Mouse (Mus musculus) left cerebral cortex, postnatal 10 days (tissue): Measurements from ENCODE around the gene Myh9. TPM values are rescaled to one million over a fixed set of nuclear protein-coding genes. Genes with fewer than 3 reads are reported as not detected.

ENCODE experiments used
- DNase-seq, 2 experiments: peaks; one replicate each; pipeline ENCODE4 v3.0.0; 2021 to 2022; ENCODE audit warnings: low spot score in 2 of 2, mixed read lengths in 1 of 2; ENCODE audit errors: extremely low spot score in 1 of 2
- intact Hi-C: fragments of 180-260 bp; cut with DNase I; formaldehyde crosslinking; loops from one replicate; pipeline ENCODE4 v1.15.1; 2025
- total RNA-seq, 2 experiments: library from RNA; stranded (reverse); gene quantifications; 2 replicates each; pipeline ENCODE4 v1.2.3; 2021

The Myh9 gene
- total RNA-seq, 2 experiments from 2014 or later: 58.2 to 58.8 TPM

DNA sequence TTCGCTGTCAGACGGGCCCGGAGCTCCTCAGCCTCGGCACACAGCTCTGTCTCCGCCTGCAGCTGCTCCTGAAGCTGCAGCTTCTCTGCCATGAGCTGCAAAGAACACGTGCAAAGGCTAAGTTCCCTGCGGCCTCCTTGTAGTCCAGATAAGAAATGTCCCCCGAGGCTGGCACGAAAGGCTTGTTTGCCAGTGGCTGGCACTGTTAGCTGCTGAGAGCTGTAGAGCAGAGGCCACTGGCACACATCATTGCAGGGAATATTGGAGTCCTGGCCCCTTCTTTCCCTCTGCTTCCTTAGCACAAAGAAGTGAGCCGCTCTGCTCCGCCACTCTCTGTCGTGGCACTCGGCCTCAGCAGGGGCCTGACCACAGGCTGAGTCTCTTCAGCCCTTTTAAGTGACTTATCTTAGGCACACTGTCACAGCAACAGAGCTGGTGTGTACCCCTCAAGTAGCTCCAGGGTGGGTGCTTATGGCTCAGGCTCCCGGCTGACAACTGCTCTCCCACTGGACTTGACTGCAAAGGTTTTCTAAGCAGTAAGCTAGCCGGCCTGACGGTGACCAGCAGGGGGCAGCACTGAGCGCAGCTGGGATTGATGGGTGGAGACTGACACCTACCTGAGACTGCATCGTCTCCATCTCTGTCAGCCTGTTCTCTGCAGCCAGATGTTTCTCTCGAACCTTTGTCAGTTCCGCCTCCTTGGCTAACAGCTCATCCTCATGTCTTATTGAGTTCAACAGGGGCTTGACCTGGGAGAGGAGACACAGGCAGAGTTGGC is 66.6 kb downstream of the Myh9 start:
- DNase-seq: peak; percentile 45 to 80
- intact Hi-C loops: loop anchor here (1.0 to 5.0 kb wide), 2 partner anchors 67 to 142 kb away; partner anchors contain the start of gene Myh9

DNA sequence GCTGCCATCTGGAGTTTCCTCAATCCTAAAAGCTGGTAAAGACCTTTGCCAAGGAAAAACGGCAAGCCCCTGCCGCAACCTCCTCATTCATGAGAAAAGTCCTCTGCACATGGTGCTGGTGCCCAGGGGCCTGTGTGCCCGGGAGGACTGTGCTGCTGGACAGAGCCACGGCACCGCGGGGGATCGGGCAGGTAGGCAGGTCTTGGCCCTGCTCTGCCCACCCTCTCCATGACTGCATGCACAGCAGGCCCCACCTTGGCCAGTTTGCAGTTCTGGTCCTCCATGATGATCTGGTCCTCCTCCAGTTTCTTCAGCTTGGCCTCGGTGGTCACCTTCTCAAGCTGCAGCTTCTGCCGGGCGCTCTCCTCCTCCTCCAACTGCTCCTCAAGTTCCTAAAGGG is 67.7 kb downstream of the Myh9 start:
- intact Hi-C loops: no loop called here
- no peak for DNase-seq

DNA sequence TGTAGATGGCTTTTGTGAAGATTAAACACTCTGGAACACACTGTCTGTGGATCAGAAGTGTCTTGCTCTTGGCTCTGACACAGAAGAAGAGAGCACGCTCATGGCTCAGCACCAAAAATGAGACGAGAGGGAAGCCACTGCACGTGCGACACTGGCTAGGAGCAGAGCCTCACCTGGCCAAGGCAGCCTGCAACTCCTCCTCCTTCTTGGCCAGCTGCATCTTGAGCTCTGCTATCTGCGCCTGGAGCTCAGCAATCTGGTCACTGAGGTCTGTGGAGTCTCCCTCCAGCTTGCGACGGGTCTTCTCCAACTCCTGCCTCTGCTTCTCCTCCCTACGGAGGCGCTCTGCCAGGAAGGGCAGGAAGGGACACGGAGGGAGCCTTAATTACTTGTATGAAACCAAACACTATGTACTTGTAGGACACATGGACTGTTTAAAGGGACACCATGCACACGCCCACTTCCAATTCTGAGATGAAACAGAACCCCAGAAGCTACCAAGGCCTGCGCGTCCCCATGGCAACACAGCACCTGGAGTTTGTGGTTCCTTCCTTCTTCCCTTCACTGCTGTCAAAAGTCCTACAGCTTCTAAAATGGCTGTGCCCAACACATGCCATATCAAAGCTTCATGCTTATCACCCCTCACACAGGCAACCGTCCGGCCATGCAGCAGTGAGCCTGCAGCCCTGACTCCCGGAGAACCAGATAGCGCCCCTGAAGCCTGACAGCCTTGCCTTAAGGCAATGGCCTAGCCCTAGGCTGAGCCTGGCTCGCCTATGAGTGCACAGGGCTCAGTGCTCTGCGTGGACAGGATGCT is 68.7 kb downstream of the Myh9 start:
- no peak for DNase-seq
- intact Hi-C loops: no loop called here

DNA sequence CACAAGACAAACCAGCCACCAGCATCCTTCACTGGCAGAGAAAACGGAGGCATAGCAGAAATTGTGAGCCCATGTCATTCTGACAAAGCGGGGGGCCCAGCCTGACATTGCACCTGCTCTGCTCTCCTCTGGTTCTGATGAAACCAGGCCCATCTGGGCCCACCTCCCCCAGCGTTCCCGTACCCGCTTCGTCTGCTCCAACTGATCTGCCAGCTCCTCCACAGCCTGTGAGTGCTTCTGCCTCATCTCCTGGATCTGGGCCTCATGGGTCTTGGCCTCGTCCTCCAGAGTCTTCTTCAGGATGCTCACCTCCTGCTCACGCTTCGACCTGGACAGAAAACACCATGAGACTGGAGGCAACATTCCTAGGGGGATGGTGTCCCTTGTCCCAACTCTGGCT is 71.0 kb downstream of the Myh9 start:
- DNase-seq: no peak
- intact Hi-C loops: no loop called here

DNA sequence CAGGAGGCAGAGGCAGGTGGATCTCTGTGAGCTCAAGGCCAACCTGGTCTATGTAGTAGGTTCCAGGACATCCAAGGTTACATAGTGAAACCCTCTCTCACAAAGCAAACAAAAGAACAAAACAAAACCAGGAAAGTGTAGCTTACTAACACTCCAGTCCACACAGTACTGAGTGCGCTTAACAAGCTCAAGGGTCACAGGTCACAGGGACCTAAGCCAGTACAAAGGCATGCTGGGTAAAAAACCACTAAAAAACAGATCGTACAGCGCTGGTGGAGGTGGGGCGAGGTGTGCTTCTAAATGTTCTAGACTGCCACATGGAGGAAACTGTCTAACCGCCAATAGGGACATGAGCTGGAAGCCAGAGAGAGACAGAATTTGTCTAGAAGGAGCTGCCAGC is 71.6 kb downstream of the Myh9 start:
- intact Hi-C loops: no loop called here
- DNase-seq: no peak

DNA sequence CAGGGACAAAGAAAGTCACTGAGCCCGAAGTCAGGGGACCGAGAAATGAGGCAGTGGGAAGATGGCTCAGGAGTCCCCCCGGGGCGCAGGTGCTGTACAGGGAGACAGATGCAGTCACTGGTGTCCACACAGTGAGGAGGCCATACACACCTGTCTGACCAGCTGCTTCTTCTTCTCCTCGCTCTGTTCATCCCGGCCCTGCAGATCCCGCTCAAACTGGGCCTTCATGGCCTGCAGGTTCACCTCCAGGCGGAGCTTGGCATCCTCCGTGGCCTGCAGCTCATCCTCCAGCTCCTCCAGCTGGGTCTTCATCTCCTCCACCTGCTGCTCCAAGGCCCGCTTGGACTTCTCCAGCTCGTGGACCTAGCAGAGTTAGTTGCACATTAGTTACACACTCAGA is 75.0 kb downstream of the Myh9 start:
- DNase-seq: no peak
- intact Hi-C loops: no loop called here

DNA sequence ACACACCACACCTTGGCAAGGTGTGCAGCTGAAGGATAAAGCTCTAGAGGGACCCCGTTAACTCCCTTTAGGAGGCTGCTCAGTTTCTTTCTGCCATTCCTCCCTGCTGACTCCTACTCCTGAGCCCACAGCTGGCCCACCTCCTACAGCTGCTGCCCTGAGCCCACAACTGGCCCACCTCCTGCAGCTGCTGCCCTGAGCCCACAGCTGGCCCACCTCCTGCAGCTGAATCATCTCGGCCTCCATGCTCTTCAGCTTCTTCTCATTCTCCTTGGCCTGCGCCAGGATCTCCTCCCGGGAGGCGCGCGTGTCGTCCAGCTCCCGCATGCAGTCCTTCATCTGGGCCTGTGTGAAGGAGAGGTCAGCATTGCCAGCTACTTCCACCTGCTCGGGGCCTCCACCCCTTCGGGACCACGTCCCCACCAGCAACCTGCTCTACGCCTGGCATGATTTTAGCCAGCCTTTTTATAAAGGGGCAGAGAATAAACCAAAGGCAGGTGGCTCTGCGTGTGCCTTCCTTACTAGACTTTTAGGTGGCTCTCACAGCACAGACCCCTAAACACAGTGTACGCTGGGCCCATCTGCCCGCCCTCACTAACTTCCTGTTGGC is 76.4 kb downstream of the Myh9 start:
- intact Hi-C loops: no loop called here
- DNase-seq: no peak

DNA sequence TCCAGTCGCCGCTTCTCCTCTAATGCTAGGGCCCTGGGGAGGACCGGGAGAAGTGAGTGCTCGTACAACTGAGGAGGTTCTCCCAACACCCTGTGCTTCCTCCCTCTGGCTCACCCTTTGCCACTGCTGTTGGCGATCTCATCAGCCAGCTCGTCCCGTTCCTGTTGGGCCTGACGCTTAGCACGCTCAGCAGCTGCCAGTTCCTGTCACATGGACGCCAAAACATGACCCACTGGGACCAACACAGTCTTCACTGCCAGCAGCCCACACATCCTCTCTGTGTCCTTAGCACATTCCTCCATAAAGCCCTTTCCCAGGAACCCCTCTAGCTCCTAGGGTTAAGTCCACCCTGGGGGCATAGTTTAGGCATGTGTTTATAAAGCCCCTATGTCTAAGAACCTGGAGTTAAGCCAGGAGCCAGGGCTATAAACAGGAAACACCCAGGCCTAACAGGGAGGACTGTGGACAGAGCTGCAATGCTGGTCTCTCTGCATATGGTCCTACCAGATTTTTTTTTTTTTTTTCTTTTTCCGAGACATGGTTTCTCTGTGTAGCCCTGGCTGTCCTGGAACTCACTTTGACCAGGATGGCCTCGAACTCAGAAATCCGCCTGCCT is 77.5 kb downstream of the Myh9 start:
- intact Hi-C loops: no loop called here
- peak in 1 of 2 experiments; percentile 66 for DNase-seq

DNA sequence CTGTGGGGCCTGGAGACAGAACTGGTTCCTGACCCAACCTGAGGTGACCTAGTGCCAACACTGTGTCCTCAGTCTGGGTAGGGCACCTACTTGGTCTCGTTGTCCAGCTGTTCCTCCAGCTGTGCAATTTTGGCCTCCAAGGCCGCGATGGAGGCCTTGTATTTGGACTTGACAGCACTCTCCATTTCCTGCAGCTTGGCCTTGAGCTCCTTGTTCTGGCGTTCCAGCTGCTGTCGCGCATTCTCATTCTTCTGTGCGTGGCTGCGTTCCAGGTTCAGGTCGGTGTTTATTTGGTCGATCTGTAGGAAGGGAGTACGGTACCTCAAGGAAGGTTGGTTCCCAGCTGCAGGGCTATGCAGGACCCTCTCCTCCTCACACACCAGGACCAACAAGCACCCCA is 78.3 kb downstream of the Myh9 start:
- intact Hi-C loops: no loop called here
- no peak for DNase-seq

DNA sequence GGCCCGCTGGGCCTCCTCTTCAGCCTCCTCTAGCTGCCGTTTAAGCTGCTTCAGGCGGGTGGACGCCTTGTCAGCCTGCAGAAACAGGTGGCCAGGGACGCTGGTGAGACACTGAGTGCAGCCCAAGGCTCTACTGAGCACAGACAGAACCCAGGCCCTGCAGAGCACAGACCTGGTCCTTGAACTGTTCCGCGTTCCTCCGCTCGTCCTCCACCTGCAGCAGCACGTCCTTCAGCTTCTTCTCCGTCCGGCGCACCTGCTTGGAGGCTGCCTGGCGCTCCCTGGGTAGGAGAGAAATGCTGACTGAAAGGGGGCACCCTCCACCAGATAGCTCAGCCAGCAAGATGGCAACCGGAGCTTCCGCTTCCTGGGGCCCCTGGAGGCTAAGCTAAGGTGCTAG is 78.9 kb downstream of the Myh9 start:
- intact Hi-C loops: no loop called here
- DNase-seq: no peak

DNA sequence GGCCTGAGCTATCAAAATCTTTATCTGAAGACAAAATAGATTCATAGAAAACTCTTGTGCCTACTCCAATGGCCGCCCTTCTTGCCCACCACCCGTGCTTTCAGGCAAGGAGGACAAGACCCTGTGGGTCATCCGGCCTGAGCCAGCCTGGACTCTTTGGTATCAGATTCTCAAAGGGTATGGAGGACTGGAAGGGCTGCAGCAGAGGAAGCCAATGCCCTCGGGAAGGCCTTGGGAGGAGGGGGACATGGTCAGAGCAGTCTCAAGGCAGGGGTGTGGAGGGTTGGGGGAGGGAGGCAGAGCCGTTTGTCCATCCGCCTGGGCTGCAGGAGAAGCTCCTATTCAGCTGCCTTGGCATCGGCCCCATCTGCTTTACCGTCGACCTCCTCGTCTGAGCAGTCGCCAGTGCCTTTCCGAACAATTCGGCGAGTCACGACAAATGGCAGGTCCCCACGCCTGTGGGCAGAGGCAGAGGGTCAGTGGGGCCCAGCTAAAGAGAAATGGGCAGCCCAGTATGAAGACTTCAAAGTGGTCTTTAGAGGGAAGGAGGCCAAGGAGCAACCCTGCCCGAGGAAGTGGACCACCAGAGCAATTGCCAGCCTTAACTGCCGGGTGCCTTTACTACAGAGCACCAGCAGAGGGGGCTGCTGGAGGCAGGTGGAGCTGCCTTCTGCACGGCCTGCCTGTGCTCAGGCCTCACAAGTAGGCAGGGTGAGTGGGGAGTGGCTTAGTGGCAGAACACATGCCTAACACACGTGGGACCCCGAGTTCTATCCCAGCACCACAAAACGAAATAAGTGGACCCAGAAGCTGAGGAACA is 80.2 kb downstream of the Myh9 start:
- DNase-seq: peak in 1 of 2 experiments; percentile 70
- intact Hi-C loops: no loop called here

DNA sequence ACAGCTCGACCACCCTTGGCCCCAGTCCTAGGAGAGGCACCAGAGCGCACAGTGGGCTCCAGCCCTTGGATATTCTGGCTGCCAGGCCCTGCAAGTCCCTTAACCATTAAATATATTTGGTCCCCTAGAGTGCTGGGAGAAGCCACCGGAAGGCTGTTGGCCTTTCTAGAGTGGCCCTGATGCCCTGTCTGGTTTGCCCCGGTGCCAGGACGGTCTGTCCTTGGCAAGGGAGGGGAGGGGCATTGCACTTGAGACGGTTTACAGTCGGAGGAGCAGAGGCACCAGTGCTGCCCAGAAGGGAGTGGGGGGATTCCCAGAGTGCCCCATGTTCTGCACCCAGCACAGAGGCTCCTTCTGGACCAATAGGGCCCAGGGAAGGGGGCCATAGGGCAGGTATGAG is 80.9 kb downstream of the Myh9 start:
- DNase-seq: no peak
- intact Hi-C loops: no loop called here

DNA sequence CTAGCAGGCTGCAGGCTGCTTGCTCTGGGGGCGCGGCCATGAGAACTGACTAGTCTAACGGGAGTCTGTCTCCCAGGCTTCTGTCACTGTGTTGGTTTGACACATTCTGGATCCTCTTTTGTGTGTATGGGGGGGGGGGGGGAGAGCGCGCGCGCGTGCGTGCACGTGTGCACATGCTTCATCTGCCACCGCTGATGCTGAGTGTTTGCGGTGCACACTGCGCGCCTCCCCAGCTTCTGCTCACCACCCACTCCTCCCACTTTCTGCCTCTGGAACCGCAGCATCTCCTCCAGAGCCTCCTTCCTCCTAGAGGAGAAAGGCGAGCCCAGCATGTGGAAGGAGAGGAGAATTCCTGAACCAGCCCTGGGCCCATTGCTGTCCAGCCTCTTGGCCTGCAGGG is 81.9 kb downstream of the Myh9 start:
- DNase-seq: no peak
- intact Hi-C loops: no loop called here

DNA sequence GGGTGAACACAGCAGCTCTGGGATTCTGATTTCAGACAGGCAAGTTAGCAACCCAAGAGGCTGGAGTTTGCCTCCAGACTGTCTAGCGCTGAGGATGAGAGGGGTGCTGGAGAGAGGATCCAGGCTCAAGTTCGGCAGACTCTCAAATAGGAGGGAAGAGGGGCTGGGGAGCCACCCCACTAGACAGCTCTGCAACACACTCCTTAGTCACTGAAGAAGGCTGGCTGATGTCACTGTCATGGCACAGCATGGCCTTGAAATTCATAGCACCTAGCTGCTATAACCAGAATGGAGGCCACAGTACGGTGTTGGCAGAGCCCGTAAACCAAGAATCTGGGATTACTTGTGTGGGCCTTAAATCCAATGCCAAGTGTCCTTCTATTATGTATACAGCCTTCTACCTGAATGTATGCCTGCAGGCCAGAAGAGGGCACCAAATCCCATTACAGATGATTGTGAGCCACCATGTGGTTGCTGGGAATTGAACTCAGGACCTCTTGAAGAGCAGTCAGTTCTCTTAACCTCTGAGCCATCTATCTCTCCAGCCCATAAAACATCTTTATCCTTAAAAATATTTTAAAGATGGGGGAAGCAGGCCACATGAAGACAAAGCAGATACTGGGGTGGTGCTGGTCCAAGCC is 84.3 kb downstream of the Myh9 start:
- DNase-seq: no peak
- intact Hi-C loops: no loop called here

DNA sequence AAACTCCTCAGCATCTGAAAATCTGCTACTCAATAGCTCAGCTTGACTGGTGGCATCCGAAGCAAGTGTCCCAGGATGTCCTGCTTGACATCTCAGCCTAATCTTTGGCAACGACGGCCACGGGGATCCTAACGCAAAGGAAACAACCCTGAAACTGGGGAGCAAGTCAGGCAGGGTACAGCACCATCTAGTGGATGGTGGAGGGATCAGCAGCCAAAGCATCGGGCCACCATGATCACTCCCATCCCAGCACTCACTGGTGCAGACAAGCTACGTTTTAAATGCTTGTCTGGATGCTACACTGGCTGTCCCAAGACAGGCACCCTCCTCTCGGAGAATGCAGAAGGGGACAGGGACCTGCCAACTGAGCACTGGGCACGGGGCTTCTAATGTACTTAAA is 85.1 kb downstream of the Myh9 start, which contains the start of gene Apol8:
TSS of gene Apol8 (minus strand) at position 156 of the 400 bp plus-strand sequence.
- intact Hi-C loops: no loop called here
- peak; percentile 46 to 63 for DNase-seq

DNA sequence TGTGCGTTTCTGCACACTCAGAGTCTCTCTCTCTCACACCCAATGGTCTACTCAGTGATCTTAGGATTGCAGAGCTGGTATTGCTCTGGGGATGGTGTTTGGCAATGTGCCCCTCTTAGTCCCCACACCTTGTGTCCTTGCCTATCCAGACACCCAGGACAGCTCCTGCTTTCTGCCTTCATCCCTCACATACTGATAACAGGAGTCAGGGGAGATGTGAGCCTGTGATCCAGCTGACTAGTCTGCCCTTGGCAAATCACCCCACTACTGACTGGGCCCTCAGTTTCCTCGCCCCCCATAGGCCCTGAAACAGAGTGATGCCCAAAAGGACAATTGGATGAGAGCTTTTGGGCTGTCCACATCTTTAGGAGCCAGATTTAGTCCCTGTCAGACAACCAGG is 85.9 kb downstream of the Myh9 start:
- DNase-seq: no peak
- intact Hi-C loops: no loop called here

DNA sequence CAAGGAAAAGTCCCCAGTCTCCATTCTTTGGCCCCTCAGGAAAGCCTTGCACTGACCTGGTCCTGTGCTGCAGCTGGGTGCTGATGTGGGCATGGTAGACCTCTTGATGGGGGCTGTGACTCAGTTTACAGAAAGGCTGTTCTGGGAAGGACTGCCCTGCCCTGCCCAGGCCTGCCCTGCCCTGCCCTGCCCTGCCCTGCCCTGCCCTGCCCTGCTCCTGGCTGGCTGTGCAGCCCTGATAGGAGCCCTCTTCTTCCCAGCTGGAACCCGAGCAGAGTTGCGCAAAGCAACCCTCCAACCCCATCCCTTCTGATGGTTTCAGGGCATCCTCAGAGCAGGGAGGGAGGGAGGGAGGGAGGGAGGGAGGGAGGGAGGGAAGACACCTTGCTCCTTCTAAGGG is 86.8 kb downstream of the Myh9 start:
- intact Hi-C loops: no loop called here
- DNase-seq: no peak

DNA sequence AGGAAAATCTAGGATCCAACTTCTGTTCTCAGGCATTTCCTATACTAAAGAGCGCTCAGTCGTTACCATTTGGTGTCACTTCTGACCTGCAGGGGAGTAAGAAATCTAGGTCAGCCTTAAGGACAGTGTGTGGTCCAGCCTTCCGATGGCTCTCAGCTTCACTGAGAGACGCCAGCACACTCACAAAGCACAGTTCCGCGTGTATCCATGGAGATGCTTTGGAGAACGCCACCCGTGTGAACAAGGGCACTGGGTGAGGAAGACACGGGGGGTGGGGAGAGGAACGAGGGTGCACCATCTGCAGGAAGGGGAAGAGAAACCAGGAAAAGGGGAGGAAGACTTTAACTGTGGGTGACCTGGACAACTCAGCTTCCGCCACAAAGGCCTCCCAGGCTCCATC is 89.5 kb downstream of the Myh9 start:
- intact Hi-C loops: no loop called here

More for the DNA sequence above, 89.5 kb downstream of the Myh9 start:
- DNase-seq: no peak
